Mouse (Mus musculus) layer of hippocampus, adult 2 months (tissue): ENCODE data around the gene Mettl24. TPM values are rescaled to one million over a fixed set of nuclear protein-coding genes. Genes with fewer than 3 reads are reported as not detected.

Source experiments
- DNase-seq, 2 experiments: peaks; one replicate each; pipeline ENCODE4 v3.0.0; 2022; ENCODE audit warnings: low spot score in 2 of 2
- H3K27ac ChIP-seq: fragments of 200-600 bp; 2 replicates; pipeline ENCODE4 v1.8.1; 2022
- H3K4me3 ChIP-seq: fragments of 200-600 bp; 2 replicates; pipeline ENCODE4 v1.8.1; 2022; ENCODE audit warnings: mild to moderate bottlenecking
- CTCF ChIP-seq: fragments of 200-600 bp; conservative IDR thresholded peaks from 2 replicates; pipeline ENCODE4 v1.8.1; 2022; ENCODE audit warnings: antibody characterized with exemption, mild to moderate bottlenecking, moderate library complexity
- total RNA-seq, 2 experiments: library from RNA; stranded (reverse); gene quantifications; 2 replicates each; pipeline ENCODE4 v1.2.3; 2021

Mettl24 gene
- total RNA-seq, 2 experiments from 2014 or later, result 2.0 to 2.8 TPM

GRCm38 (mm10) chr10:40856703-40857102 lies 173.6 kb downstream of the Mettl24 start:
- TF ChIP-seq CTCF, result no peak
- Histone ChIP-seq H3K4me3 (no peak overlapping the region), H3K27ac (peak overlapping the region; percentile 24; the same call in 1 of the 2 replicates)
- no peak for DNase-seq

- no peak for DNase-seq
- Histone ChIP-seq H3K27ac (peak overlapping the region; percentile 46), H3K4me3 (no peak overlapping the region)
- no peak for TF ChIP-seq CTCF
These were observed 174.5 kb downstream of the Mettl24 start for GRCm38 (mm10) chr10:40857599-40857998.

Other genes starting within 250 kb of the Mettl24 start
- not detected for gene Slc22a16, start 112.9 kb upstream of the Mettl24 start, total RNA-seq
- 10 to 100 TPM; 18.9 to 21.5 TPM for gene Ddo, start 53.3 kb upstream of the Mettl24 start, total RNA-seq
- gene Cdc40, start 200.0 kb downstream of the Mettl24 start, total RNA-seq, result 10 to 100 TPM; 67.1 to 73.9 TPM
- gene Wasf1, start 200.2 kb downstream of the Mettl24 start, total RNA-seq, result 100 to 1,000 TPM; 412 to 418 TPM